Mouse (Mus musculus): Measurements from ENCODE around the gene Rom1. TPM values are rescaled to one million over a fixed set of nuclear protein-coding genes. Genes with fewer than 3 reads are reported as not detected.

The Rom1 gene
- total and polyA plus RNA-seq, 2 experiments = 1.7 to 5.0 TPM

DNA sequence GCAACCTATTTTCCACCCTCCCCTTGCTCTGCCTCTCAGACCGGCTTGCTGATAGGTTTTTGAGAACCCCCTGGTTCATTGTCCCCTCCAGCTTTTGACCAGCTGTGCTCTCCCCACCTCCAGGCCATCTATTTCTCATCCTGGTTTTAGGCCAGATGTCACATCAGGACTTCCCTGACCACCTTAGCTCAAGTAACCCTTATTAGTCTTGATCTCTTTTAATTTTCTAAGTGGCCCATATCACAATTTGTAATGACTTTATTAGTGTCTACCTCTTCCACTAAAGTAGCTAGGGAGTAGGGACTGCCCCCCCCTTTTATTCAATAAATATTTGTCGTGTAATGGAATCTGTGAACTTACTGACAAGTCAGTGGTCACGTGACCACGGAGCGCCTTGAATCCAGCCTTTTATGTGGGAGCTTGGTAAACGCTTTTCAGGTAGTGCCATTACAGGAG is 8.3 kb downstream of the Rom1 start:
- under 1% methylated on average over 6 of the region's 6 CpGs for WGBS

GRCm38 (mm10) chr19:8920073-8920736 is 9.0 kb downstream of the Rom1 start, which contains the start of gene B3gat3:
TSS of gene B3gat3 (plus strand) at chr19:8920374.
- peaks cover 4% of the 10 kb centered on the region; the same call in 1 of the 2 replicates for H3K79me2 ChIP-seq (ENCODE audit: control insufficient read depth, insufficient read depth, low read length)
- 3% methylated on average over 50 of the region's 50 CpGs for WGBS
- peaks cover 18% of the 10 kb centered on the region for H3K36me3 ChIP-seq (ENCODE audit: control insufficient read depth, insufficient read depth, low read length)
- no peak for TF ChIP-seq CTCF (IDR thresholded peaks at IDR 0.05; ENCODE audit: low read depth, low read length)
- peak; percentile 82 for TF ChIP-seq POLR2A (IDR thresholded peaks at IDR 0.05; ENCODE audit: extremely low read depth, insufficient read depth, low read length)
- peak within 1 kb of the TSS; percentile 81 for H3K27ac ChIP-seq (replicated peaks; ENCODE audit: insufficient read depth, low read depth, low read length)
- DNase-seq (ENCODE audit: extremely low read depth, low read depth, low spot score) = peak; percentile 90
- peaks cover 4% of the 10 kb centered on the region; the same call in 1 of the 2 replicates for H3K4me1 ChIP-seq (ENCODE audit: control insufficient read depth, insufficient read depth, low read length)
- peak within 1 kb of the TSS; percentile 87 for H3K9ac ChIP-seq (ENCODE audit: low read depth, low read length)
- peak within 1 kb of the TSS; percentile 87 for H3K4me3 ChIP-seq (ENCODE audit: insufficient read depth, low read depth, low read length)
- H3K27me3 ChIP-seq (ENCODE audit: control insufficient read depth, insufficient read depth, low read length) = no peaks in the 10 kb centered on the region

More for the DNA sequence above, 8.3 kb downstream of the Rom1 start:
- Histone ChIP-seq H3K27me3 (ENCODE audit: control insufficient read depth, insufficient read depth, low read length) (no peaks in the 10 kb centered on the region), H3K79me2 (ENCODE audit: control insufficient read depth, insufficient read depth, low read length) (peaks cover 4% of the 10 kb centered on the region; the same call in 1 of the 2 replicates), H3K9ac (ENCODE audit: low read depth, low read length) (peak overlapping the region; percentile 87), H3K4me1 (ENCODE audit: control insufficient read depth, insufficient read depth, low read length) (peaks cover 4% of the 10 kb centered on the region; the same call in 1 of the 2 replicates), H3K36me3 (ENCODE audit: control insufficient read depth, insufficient read depth, low read length) (peaks cover 12% of the 10 kb centered on the region), H3K4me3 (ENCODE audit: insufficient read depth, low read depth, low read length) (peak overlapping the region; percentile 87), H3K27ac (replicated peaks; ENCODE audit: insufficient read depth, low read depth, low read length) (peak overlapping the region; percentile 81)
- peak; percentile 76 for DNase-seq (ENCODE audit: extremely low read depth, low read depth, low spot score)
- TF ChIP-seq POLR2A (IDR thresholded peaks at IDR 0.05; ENCODE audit: extremely low read depth, insufficient read depth, low read length) (no peak), CTCF (IDR thresholded peaks at IDR 0.05; ENCODE audit: low read depth, low read length) (no peak)

GRCm38 (mm10) chr19:8919684-8920072 is 9.5 kb downstream of the Rom1 start:
- Histone ChIP-seq H3K79me2 (ENCODE audit: control insufficient read depth, insufficient read depth, low read length) (peaks cover 4% of the 10 kb centered on the region; the same call in 1 of the 2 replicates), H3K36me3 (ENCODE audit: control insufficient read depth, insufficient read depth, low read length) (peaks cover 23% of the 10 kb centered on the region), H3K9ac (ENCODE audit: low read depth, low read length) (no peak overlapping the region), H3K27ac (replicated peaks; ENCODE audit: insufficient read depth, low read depth, low read length) (0 out of 2 replicates have a peak overlapping the region, but pooled peaks have one; percentile 66), H3K4me1 (ENCODE audit: control insufficient read depth, insufficient read depth, low read length) (peaks cover 4% of the 10 kb centered on the region; the same call in 1 of the 2 replicates), H3K4me3 (ENCODE audit: insufficient read depth, low read depth, low read length) (no peak overlapping the region), H3K27me3 (ENCODE audit: control insufficient read depth, insufficient read depth, low read length) (no peaks in the 10 kb centered on the region)
- 79% methylated on average over 6 of the region's 6 CpGs for WGBS
- no peak for DNase-seq (ENCODE audit: extremely low read depth, low read depth, low spot score)
- TF ChIP-seq POLR2A (IDR thresholded peaks at IDR 0.05; ENCODE audit: extremely low read depth, insufficient read depth, low read length) = no peak
- no peak for TF ChIP-seq CTCF (IDR thresholded peaks at IDR 0.05; ENCODE audit: low read depth, low read length)

GRCm38 (mm10) chr19:8919000-8919399 is 10.2 kb downstream of the Rom1 start:
- Histone ChIP-seq H3K9ac (ENCODE audit: low read depth, low read length) (no peak overlapping the region), H3K27ac (replicated peaks; ENCODE audit: insufficient read depth, low read depth, low read length) (no peak overlapping the region), H3K79me2 (ENCODE audit: control insufficient read depth, insufficient read depth, low read length) (peaks cover 4% of the 10 kb centered on the region; the same call in 1 of the 2 replicates), H3K36me3 (ENCODE audit: control insufficient read depth, insufficient read depth, low read length) (peaks cover 28% of the 10 kb centered on the region), H3K4me3 (ENCODE audit: insufficient read depth, low read depth, low read length) (no peak overlapping the region), H3K27me3 (ENCODE audit: control insufficient read depth, insufficient read depth, low read length) (no peaks in the 10 kb centered on the region), H3K4me1 (ENCODE audit: control insufficient read depth, insufficient read depth, low read length) (peaks cover 4% of the 10 kb centered on the region; the same call in 1 of the 2 replicates)
- 91% methylated on average over 3 of the region's 3 CpGs for WGBS
- DNase-seq (ENCODE audit: extremely low read depth, low read depth, low spot score) = no peak
- TF ChIP-seq CTCF (IDR thresholded peaks at IDR 0.05; ENCODE audit: low read depth, low read length) (no peak), POLR2A (IDR thresholded peaks at IDR 0.05; ENCODE audit: extremely low read depth, insufficient read depth, low read length) (no peak)

GRCm38 (mm10) chr19:8914212-8914611 is 14.9 kb downstream of the Rom1 start:
- Histone ChIP-seq H3K27me3 (ENCODE audit: control insufficient read depth, insufficient read depth, low read length) (no peaks in the 10 kb centered on the region), H3K9ac (ENCODE audit: low read depth, low read length) (no peak overlapping the region), H3K4me3 (ENCODE audit: insufficient read depth, low read depth, low read length) (no peak overlapping the region), H3K4me1 (ENCODE audit: control insufficient read depth, insufficient read depth, low read length) (no peaks in the 10 kb centered on the region), H3K27ac (replicated peaks; ENCODE audit: insufficient read depth, low read depth, low read length) (no peak overlapping the region), H3K36me3 (ENCODE audit: control insufficient read depth, insufficient read depth, low read length) (peaks cover 74% of the 10 kb centered on the region), H3K79me2 (ENCODE audit: control insufficient read depth, insufficient read depth, low read length) (no peaks in the 10 kb centered on the region)
- no peak for DNase-seq (ENCODE audit: extremely low read depth, low read depth, low spot score)
- no peak for TF ChIP-seq POLR2A (IDR thresholded peaks at IDR 0.05; ENCODE audit: extremely low read depth, insufficient read depth, low read length)
- no peak for TF ChIP-seq CTCF (IDR thresholded peaks at IDR 0.05; ENCODE audit: low read depth, low read length)
- 95% methylated on average over 3 of the region's 3 CpGs for WGBS

DNA sequence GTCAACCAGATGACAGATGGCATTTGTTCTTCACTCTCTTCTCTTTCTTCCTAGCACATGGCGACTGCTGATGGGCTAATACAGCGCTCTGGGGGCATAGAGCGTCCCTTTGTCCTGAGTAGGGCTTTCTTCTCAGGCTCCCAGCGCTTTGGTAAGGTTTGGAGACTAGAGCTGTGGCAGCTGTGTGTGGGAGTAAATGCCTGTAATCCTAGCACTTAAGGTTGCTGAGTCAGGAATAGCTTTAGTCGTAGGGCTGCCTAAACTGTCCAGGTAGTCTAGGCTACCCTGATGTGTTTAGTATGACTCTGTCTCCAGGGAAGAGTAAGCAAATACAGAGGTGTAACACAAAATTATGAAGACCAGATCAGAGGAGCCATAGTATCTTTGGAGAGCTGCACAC is 17.3 kb downstream of the Rom1 start:
- H3K4me3 ChIP-seq (ENCODE audit: insufficient read depth, low read depth, low read length) = no peak overlapping the region
- H3K27ac ChIP-seq (replicated peaks; ENCODE audit: insufficient read depth, low read depth, low read length) = no peak overlapping the region
- no peak for TF ChIP-seq CTCF (IDR thresholded peaks at IDR 0.05; ENCODE audit: low read depth, low read length)
- no peak for TF ChIP-seq POLR2A (IDR thresholded peaks at IDR 0.05; ENCODE audit: extremely low read depth, insufficient read depth, low read length)
- H3K4me1 ChIP-seq (ENCODE audit: control insufficient read depth, insufficient read depth, low read length) = no peaks in the 10 kb centered on the region
- 95% methylated on average over 5 of the region's 5 CpGs for WGBS
- no peaks in the 10 kb centered on the region for H3K27me3 ChIP-seq (ENCODE audit: control insufficient read depth, insufficient read depth, low read length)
- no peaks in the 10 kb centered on the region for H3K79me2 ChIP-seq (ENCODE audit: control insufficient read depth, insufficient read depth, low read length)
- H3K36me3 ChIP-seq (ENCODE audit: control insufficient read depth, insufficient read depth, low read length) = peaks cover 92% of the 10 kb centered on the region
- DNase-seq (ENCODE audit: extremely low read depth, low read depth, low spot score) = no peak
- H3K9ac ChIP-seq (ENCODE audit: low read depth, low read length) = no peak overlapping the region
